Mouse (Mus musculus) testis, adult 2 months (tissue): ENCODE results near the gene Gm26620. TPM values are rescaled to one million over a fixed set of nuclear protein-coding genes. Genes with fewer than 3 reads are reported as not detected.
A peak's percentile ranks its signal among the peaks of the same experiment; 100 is the strongest.

ENCODE experiments used
- H3K27ac ChIP-seq: fragments of 200-500 bp; 2 replicates; pipeline ENCODE4 v1.5.1; 2012; ENCODE audit warnings: low read depth, low read length; ENCODE audit not compliant: control insufficient read depth, insufficient read depth
- H3K27me3 ChIP-seq: fragments of 200-500 bp; 2 replicates; pipeline ENCODE4 v1.6.1; 2012; ENCODE audit warnings: mild to moderate bottlenecking, low read length, moderate library complexity; ENCODE audit not compliant: control insufficient read depth, insufficient read depth
- H3K36me3 ChIP-seq: fragments of 200-500 bp; 2 replicates; pipeline ENCODE4 v1.6.1; 2012; ENCODE audit warnings: mild to moderate bottlenecking, low read length; ENCODE audit not compliant: control insufficient read depth, insufficient read depth
- H3K4me1 ChIP-seq: fragments of 200-500 bp; 2 replicates; pipeline ENCODE4 v1.6.1; 2012; ENCODE audit warnings: low read length; ENCODE audit not compliant: control insufficient read depth, insufficient read depth
- H3K4me3 ChIP-seq: fragments of 200-500 bp; 2 replicates; pipeline ENCODE4 v1.5.1; 2012; ENCODE audit warnings: low read depth, mild to moderate bottlenecking, low read length, moderate library complexity, mixed read lengths; ENCODE audit not compliant: control insufficient read depth
- CTCF ChIP-seq: fragments of 200-500 bp; IDR thresholded peaks from 2 replicates; pipeline ENCODE4 v1.5.1; 2012; ENCODE audit warnings: low read depth, mild to moderate bottlenecking, inconsistent platforms, low read length, moderate library complexity; ENCODE audit not compliant: control insufficient read depth, insufficient read depth, insufficient replicate concordance
- POLR2A ChIP-seq: fragments of 200-500 bp; IDR thresholded peaks from 2 replicates; pipeline ENCODE4 v1.6.1; 2012; ENCODE audit warnings: low read depth, mild to moderate bottlenecking, inconsistent platforms, low read length, moderate library complexity; ENCODE audit not compliant: control insufficient read depth
- polyA plus RNA-seq: library from polyadenylated mRNA; depleted of rRNA; stranded (reverse); fragments of >200 nt; gene quantifications from 2 replicates; pipeline ENCODE4 v1.2.3, GENCODE M21; 2012; rRNA removed

Gm26620 gene
- 0.99 and 1.5 TPM in 2 replicates for polyA plus RNA-seq

- H3K4me3 ChIP-seq = peak within 1 kb of the TSS; percentile 89
- H3K27me3 ChIP-seq = no peaks in the 10 kb centered on the region
- H3K36me3 ChIP-seq = no peaks in the 10 kb centered on the region
- peaks cover 2% of the 10 kb centered on the region; the same call in 1 of the 2 replicates for H3K4me1 ChIP-seq
- TF ChIP-seq CTCF (peak; percentile 82; the same call in 1 of the 2 replicates), POLR2A (peak; percentile 18; the same call in 1 of the 2 replicates)
- peak within 1 kb of the TSS; percentile 64 for H3K27ac ChIP-seq
Measured at GRCm38 (mm10) chr1:170884978-170885561, at the start of gene Gm26620, which contains the start of gene Dusp12. Gene Gm26620, plus strand, starts transcription at chr1:170885065. Gene Dusp12, minus strand, starts transcription at chr1:170885540.

DNA sequence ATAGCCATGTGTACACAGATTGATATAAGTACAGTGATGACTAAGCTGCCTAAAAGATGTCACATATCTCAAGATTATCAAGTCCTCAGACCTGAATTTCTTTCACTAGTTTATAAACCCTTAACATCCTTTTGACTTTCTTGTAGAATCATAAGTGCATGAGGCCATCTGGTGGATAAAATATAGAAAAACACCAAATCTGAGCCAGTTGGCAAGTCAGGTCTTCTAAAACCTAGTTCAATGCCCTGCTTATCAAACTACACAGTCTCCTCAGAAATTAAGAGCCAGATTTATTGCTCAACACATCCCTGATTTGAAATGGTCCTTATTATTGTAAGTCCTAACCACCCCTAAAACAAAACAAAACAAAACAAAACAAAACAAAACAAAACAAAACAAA is 45.2 kb upstream of the Gm26620 start:
- H3K4me1 ChIP-seq = no peaks in the 10 kb centered on the region
- TF ChIP-seq CTCF = no peak
- no peak for TF ChIP-seq POLR2A
- no peak overlapping the region for H3K4me3 ChIP-seq
- peaks cover 1% of the 10 kb centered on the region; the same call in 1 of the 2 replicates for H3K36me3 ChIP-seq
- no peak overlapping the region for H3K27ac ChIP-seq
- no peaks in the 10 kb centered on the region for H3K27me3 ChIP-seq

DNA sequence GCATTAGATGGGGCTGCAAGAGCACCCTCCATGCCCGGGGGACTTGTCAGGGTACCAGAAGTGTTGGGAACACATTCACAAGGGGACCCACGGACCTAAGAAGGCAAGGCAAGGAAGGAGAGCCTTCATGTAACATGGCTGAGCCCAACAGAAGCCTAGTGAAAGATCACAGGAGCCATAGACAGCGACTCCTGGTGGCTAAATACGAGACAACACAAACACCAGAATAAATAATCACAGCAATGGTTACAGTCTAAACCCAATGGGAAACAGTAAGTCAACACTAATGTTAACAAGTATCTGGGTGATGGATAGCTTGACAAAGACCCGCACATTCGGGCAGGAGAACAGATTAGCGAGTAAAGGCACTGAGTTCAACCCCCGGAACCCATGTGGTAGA is 40.5 kb upstream of the Gm26620 start:
- Histone ChIP-seq H3K27me3 (no peaks in the 10 kb centered on the region), H3K36me3 (no peaks in the 10 kb centered on the region), H3K4me1 (peaks cover 3% of the 10 kb centered on the region; the same call in 1 of the 2 replicates), H3K4me3 (no peak overlapping the region), H3K27ac (no peak overlapping the region)
- peak; percentile 11; the same call in 1 of the 2 replicates for TF ChIP-seq CTCF
- no peak for TF ChIP-seq POLR2A

- no peak for TF ChIP-seq CTCF
- TF ChIP-seq POLR2A = no peak
- H3K4me1 ChIP-seq = peaks cover 9% of the 10 kb centered on the region
- no peaks in the 10 kb centered on the region for H3K27me3 ChIP-seq
- H3K4me3 ChIP-seq = no peak overlapping the region
- 0 out of 2 replicates have a peak overlapping the region, but pooled peaks have one; percentile 30 for H3K27ac ChIP-seq
- H3K36me3 ChIP-seq = 0 out of 2 replicates have a peak, but pooled peaks cover 1% of the 10 kb centered on the region
Measured at GRCm38 (mm10) chr1:170845448-170846307, 39.2 kb upstream of the Gm26620 start.

DNA sequence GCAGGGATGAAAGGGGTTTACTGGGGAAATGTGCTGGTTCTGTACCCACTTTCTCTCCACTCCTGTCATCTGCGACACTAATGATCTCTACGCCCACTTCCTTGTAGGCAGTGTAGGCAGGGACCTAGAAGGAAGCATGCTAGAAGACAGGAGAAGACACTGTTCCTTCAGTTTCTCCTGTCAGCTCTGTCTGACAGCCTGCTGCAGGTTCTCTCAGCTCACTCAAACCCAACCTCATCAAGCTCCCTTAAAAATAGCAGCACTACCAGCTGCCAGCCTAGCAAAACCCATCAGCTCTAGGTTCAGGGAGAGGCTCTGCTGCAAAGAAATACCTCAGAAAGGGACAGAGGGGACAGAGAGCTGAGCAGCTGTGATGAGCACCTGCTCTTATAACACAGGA is 34.9 kb upstream of the Gm26620 start:
- H3K36me3 ChIP-seq = 0 out of 2 replicates have a peak, but pooled peaks cover 1% of the 10 kb centered on the region
- H3K27me3 ChIP-seq = no peaks in the 10 kb centered on the region
- no peak overlapping the region for H3K27ac ChIP-seq
- H3K4me3 ChIP-seq = no peak overlapping the region
- no peak for TF ChIP-seq CTCF
- TF ChIP-seq POLR2A = no peak
- peaks cover 9% of the 10 kb centered on the region for H3K4me1 ChIP-seq

GRCm38 (mm10) chr1:170850637-170851624 is 33.9 kb upstream of the Gm26620 start:
- no peak for TF ChIP-seq CTCF
- TF ChIP-seq POLR2A = no peak
- Histone ChIP-seq H3K4me1 (peaks cover 6% of the 10 kb centered on the region), H3K36me3 (0 out of 2 replicates have a peak, but pooled peaks cover 1% of the 10 kb centered on the region), H3K27me3 (no peaks in the 10 kb centered on the region), H3K27ac (no peak overlapping the region), H3K4me3 (no peak overlapping the region)
